Mouse (Mus musculus) heart, postnatal 10 days (tissue): ENCODE data around the gene Cacna1c. TPM values are rescaled to one million over a fixed set of nuclear protein-coding genes. Genes with fewer than 3 reads are reported as not detected.

ENCODE experiments used
- DNase-seq, 2 experiments: peaks; one replicate each; pipeline ENCODE4 v3.0.0; 2021
- intact Hi-C: fragments of 180-260 bp; cut with DNase I; formaldehyde crosslinking; loops from one replicate; pipeline ENCODE4 v1.15.1; 2025
- total RNA-seq, 2 experiments: library from RNA; stranded (reverse); gene quantifications; 2 replicates each; pipeline ENCODE4 v1.2.3; 2021

Gene Cacna1c
- total RNA-seq, 2 experiments from 2014 or later = 207 to 222 TPM

DNA sequence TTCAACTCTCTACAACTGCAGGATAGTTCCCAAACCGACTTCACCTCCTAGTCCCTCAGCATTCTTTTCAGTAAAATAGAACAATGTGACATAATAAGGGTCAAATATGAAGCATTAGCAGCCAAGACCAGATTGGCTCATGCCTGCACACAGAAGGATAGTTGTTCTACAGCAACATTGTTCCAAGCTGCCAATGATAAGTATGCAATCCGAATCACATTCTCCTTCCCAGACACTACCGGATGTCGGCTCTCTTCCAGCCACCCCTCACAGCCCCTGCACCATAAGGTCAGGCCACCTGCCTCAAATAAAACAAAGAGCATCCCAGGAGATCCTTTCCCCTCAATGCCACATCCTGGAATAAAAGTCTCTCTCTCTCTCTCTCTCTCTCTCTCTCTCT, 125.4 kb downstream of the Cacna1c start:
- no peak for DNase-seq
- intact Hi-C loops = no loop called here

DNA sequence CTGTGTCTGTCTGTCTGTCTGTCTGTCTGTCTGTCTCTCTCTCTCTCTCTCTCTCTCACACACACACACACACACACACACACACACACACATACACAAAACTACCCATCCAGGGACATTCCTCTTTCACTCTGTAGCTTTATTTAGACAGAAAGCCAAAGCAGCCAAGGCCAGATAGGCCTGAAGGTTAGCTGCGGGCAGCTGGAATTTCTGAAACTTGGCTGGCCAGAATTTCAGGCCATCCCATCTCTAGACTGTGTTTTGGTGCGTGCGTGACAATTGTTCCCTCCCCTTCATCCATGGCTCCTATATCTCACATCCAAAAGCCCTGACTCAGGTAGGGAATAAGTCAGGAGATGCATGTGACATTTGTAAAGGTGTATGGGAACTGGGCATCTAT, 125.9 kb downstream of the Cacna1c start:
- intact Hi-C loops = no loop called here
- DNase-seq = peak; percentile 53 to 54

DNA sequence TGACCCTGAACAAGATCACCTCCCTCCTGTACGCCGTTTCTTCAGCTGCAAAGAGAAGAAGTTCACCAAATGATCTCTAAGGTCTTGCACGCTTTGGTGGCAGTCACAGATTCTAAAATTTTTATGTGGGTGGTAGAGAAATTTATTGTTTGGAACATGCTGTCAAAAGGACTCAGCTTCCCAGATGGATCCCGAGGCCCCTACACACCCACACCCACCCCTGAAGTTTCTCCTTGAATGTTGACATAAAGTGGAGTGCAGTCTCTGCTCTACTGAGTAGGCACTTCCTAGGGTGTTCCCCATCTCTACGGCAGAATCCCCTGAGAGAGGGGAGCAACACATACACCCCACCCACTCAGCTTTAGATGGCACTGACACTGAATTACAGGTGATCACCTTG, 127.1 kb downstream of the Cacna1c start:
- intact Hi-C loops = no loop called here
- DNase-seq = no peak

DNA sequence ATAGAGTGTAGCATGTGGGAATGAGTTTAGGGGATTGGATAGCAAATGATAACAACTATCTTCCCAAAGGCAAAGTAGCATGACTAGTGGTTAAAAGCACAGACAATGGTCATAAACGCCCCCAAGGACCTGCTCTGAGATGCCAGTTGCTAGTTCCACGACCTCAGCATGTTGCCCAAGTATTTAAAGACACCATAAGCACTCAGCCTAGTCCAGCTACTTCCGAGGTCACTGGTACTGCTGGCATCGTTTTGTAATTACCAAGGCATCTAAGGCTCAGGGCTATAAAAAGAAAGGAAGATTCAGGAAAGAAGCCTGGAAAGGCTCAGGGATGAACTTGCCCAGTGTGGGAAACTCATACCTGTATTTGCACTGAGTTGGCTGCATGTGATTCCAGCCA, 127.6 kb downstream of the Cacna1c start:
- DNase-seq = no peak
- intact Hi-C loops = no loop called here

DNA sequence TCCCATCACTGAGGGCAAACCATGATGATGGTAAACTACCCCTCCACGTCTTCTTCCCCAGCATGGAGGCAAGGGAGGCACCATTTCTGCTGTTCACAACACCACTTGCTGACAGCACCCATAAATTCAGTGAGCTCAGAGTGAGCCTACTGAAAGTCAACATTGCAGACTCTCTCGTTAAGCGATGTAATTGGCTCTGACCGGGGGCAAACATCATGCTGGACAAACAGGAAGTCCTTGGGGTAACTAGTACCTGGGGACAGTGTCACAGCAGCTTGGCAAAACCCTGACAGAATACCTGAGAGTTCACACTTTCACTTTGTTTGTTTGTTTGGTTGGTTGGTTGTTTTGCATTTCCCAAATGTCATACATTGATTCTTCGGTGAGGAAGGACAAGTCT, 131.3 kb downstream of the Cacna1c start:
- no peak for DNase-seq
- intact Hi-C loops = no loop called here

DNA sequence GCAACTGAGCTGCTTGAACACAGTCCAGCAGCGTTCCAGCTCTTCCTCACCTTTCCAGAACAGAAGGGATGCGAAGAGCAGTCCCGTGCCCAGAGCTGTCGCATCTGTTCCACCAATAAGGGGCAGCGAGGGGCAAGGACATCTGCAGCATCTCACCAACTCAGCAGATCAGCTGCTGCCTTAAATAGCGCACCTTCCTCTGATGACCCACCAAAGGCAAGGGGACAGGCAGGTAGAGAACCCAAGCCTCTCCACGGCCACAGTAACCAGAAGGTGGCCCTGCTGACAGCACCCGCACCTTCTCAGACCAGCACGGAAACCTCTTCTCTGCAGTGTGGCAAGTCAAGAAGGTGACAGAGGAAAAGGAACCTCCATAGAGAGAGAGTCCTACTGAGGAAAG, 131.8 kb downstream of the Cacna1c start:
- intact Hi-C loops = no loop called here
- no peak for DNase-seq

DNA sequence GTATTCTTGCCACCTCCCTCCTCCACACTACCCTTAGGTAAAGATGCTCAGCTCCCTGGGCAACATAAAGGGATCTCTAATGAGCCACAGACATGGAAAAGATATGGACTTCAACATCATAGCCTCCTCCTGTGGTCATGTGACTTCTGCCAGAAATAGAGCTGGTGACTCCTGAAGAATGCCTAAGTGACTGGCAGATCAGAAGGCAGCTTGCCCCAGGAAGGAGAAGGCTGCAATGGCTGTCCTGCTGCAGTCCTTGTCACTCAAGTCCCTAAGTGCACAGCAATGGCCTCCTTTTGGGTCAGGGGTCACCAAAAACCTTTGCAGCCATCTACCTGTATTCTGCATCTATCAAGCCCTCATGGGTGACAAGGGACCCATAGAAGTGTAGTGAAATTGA, 133.5 kb downstream of the Cacna1c start:
- intact Hi-C loops = no loop called here
- no peak for DNase-seq

DNA sequence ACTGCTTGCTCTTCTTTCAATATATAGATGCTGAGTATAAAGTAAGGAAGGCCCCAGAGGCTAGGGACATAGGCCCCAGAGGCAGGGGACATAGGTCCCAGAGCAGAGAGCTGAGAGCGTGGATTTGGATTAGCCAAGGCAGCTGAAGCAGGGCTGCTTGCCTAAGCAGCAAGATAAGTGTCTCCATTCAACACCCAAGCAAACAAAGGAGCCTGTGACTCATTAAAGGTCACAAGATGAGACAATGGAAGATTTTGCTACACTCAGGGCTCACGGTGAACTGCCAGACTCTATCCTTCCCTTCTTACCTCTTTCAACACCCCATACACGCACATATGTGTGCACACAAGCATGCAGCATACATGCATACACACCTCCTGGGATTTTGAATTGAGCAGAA, 137.3 kb downstream of the Cacna1c start:
- no peak for DNase-seq
- intact Hi-C loops = no loop called here

DNA sequence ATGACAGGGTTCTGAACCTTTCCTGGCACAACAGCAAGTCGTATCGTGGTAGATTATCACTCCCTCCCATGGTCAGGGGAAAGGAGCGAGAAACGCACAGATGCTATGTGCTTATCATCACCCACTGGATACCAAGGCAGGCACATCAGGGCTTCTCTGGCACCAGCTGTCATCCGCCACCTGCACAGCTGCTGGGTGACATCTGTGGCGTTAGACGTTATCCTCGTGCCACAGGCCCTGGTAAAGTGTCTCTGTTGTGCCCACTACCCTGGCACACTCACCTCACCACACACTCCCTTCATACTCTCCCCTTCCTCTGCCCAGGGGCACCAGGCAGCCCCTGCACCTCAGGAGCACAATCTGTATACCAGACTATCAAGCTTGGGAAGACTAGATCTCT, 137.8 kb downstream of the Cacna1c start:
- DNase-seq = no peak
- intact Hi-C loops = no loop called here

DNA sequence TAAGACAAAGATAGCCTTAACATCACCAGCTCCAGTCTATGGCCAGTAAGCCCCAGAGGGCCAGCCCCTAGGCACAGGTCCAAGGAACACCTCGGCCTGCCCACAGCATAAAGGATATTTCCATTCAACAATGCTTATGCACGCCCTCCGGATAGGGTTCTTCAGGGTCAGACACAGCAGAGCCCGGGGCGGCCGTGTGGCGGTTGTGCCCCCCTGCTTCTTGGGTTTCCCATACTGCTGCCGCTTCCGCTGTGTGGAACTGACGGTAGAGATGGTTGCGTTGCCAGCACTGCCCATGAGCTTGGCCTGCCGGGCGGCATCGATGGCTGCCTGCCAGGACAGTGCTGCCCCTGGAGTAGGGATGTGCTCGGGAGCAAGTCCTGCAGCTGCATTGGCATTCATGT, 139.1 kb downstream of the Cacna1c start:
- DNase-seq = peak; percentile 65 to 75
- intact Hi-C loops = no loop called here

DNA sequence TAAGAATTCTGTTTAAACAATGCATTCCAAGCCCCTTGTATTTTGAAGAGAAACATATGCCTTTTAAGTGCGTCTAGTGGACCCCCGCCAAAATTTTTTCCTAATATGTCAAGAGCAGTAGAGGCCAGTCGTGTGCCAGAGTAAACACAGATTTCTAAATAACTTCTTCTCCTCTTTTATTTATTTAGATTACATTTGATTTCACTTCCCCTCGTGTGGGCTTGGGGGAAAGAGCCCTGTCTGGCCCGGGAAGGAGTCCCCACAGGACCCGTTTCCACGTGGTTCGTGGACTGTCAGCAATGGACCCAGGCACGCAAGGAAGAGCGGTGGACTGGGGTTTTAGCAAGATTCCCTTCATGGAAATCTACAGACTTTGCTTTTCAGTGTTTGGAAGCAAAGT, 143.4 kb downstream of the Cacna1c start:
- intact Hi-C loops = no loop called here
- peak; percentile 44 to 58 for DNase-seq

DNA sequence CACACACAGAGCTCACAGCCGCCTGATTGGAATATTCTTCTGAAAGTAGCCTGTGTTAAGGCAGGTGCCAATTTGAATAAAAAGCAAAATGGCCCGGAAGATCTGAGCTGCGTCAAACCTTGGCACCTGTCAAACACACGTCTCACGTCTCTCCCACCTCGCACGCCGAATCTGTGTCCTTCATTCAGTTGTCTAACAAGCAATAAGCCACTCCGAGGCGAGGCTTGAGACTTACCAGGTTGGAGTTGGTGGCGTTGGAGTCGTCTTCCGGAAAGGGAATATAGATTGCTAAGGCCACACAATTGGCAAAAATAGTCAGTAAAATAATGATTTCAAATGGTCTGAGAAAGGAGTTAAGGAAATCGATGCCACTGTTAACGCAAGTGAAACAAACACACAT, 143.9 kb downstream of the Cacna1c start:
- no peak for DNase-seq
- intact Hi-C loops = no loop called here

DNA sequence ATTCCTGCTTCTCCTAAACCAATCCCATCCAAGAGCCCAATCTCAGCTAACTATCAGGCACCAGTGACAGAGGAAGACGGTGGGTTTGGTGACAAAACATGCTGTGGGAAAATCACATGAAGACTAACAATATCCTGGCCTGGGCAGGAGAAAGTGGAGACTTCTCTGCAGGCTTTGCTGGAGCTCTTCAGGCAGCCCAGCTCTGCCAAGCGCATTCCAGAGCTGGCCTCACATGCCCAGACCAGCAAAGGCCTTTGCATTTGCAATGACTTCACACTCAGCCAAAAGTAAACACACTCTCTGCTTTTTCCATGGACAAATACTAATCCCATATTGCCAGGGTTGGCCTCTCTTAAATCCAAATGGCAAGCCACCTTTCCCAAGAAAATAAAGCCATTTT, 144.5 kb downstream of the Cacna1c start:
- intact Hi-C loops = no loop called here
- DNase-seq = peak; percentile 54 to 57

DNA sequence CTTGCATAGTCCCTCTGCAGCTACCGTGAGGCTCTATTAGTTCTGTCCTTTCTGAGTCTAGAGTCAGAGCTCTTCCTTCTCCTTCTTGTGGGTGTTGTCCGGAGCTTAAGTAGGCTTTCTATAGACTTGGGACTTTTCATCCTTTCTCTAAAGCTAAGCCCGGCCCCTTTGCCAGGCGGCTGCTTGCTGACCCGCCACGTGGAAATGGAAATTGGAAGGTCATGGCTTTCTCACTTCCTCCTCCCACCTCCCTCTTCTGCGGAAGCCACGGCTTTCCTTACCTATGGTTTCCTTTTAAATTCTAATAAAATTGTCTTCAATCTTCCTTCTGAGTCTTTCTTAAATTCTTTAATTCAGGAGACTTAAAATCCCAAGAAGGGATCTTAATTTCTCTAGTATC, 148.9 kb downstream of the Cacna1c start:
- intact Hi-C loops = no loop called here
- no peak for DNase-seq

DNA sequence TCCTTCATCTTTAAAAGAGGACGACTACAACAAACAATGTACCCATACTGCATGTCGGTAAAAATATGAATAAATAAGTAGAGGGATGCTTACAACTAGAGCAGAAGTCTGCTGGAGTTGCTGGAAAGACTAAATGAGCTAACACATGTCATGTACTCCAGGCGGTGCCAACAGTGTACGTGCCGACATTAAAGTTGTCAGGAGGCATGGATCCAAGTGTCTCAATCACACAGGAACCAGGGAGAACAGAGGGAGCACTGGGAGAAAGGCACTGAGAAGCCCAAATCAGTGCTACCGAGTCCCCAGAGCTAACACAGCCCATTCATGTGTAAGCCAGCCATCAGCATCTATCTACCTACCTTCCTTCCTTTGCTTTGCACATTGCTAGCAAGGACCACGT, 150.7 kb downstream of the Cacna1c start:
- peak in 1 of 2 experiments; percentile 57 for DNase-seq
- intact Hi-C loops = no loop called here

DNA sequence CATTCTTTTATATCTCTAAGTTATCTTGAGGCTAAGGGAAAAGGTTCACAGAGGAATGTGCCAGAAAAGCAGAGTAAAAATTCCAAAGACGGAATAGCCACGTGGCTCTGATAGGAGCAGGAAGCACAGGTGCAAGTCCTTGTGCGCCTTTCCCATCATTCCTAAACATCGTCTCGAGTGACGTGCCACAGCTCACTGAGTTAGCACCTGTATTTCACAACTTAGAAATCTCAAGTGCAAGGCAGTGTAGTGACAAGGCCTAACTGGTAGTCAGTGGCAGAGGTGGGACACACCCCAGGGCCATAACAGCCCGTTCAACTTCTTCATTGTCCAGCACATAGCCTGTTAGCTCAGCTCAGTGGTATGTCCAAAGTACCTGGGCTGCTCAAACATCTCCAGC, 152.1 kb downstream of the Cacna1c start:
- no peak for DNase-seq

DNA sequence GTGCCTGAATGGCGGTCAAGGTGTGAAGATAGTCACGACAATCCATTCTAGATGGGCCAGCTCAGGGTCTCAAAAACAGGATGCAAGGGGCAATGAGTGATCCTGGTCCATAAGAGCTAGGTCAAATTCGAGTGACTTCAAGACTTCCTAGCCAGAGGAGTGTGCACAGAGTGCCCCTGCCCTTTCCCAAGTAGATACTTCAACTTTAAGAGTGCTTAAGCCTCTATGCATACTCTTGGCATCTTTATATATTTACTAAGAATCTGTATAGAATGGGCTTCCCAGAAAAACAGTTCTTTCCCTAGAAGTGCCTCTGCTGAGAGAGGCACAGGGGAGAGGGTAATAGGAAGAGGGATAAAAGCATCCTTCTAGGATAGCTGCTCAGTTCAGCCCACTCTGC, 153.4 kb downstream of the Cacna1c start:
- intact Hi-C loops = no loop called here
- no peak for DNase-seq

More for the DNA sequence above, 152.1 kb downstream of the Cacna1c start:
- intact Hi-C loops = no loop called here

DNA sequence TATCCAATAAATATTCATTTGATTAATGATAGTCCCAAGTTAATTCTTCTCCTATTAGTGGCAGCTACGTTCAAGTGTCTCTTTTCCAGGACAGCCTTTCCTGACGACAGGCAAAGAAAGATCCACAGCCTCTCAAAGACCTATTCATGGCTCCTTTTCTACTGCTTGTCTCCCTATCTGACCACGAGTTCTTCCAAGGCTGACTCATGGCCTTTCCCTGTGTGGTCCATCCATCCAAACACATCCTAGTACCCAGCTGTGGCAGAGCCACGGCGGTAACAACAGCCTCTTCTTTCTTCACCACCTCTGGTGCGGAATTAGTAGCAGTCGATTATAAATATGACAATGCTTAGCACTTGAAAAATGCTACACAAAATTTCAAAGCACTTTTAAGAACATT, 155.3 kb downstream of the Cacna1c start:
- intact Hi-C loops = no loop called here
- DNase-seq = no peak

DNA sequence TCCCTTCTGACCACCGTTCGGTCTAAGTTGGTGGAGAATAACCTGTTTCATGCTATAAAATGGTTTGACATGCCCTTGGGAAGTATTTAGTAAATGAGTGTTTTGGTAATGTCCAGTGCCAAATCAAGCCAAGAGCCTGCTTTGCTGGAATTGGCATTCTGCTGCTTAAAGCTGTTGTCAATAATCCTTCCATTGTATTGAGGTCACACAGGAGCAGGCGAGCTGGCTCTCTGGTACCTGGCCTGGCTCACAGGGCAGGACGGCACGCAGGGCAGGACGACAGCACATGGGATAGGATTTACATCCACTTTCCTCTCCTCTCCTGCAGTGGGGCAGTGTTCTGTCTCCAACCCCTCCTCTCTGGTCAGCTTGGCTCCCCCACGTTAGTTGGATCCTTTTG, 156.4 kb downstream of the Cacna1c start:
- intact Hi-C loops = no loop called here
- no peak for DNase-seq

DNA sequence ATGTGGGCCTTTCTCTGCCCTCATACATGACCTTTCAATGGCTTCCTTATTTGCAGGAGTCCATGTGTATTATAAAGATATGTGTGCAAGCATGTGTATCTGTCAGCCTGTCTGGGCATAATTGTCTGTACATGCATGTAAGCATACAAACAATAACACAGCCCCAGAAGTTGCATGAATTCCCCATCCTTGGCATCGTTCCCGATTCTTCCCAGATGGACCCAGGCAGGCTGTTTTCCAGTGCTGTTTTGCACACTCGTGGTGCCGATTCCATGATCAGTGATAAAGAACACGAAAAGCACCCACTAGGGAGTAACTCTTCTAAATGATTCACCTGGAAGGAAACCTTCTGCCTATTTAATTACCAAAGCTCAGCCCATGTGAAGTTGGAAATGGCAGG, 156.9 kb downstream of the Cacna1c start:
- DNase-seq = no peak
- intact Hi-C loops = no loop called here

DNA sequence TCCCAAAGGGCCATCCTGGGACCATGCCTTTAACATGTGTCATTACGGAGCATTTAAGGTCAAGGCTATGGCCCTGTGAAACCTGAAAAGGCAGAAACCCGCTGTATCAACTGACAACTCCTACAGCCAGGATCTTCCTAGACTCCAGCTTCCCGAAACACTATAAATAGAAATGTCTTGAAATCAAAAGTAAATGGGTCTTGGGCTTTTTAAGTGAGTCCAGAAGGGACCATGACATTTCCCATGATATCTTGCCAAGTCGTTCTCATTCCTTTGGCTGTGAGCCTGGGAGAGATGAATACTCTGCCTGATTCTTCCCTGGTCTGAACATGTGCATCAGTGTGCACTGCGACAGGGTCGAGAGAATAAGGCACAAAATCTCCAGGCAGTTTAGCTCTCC, 158.4 kb downstream of the Cacna1c start:
- intact Hi-C loops = no loop called here
- DNase-seq = peak; percentile 66 to 70

DNA sequence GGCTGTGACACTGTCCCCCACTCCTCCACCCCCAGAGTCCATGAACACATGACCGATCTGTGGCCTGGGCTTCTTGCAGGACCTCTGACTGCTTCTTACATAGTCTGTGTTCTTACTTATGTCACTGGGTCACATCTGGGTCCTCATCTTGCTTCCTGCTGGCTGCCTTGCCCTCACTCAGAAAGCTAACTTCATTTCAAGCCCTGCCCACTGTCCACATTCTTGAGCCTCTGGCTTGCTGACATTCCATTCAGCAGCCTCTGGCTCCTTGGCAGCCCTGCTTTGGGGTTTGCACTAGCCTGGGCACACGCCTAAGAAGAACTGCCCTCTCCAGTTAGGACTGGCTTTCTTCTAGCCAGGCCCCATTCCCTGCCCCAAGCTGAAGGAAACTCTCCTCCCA, 159.2 kb downstream of the Cacna1c start:
- intact Hi-C loops = no loop called here
- peak; percentile 42 to 44 for DNase-seq

DNA sequence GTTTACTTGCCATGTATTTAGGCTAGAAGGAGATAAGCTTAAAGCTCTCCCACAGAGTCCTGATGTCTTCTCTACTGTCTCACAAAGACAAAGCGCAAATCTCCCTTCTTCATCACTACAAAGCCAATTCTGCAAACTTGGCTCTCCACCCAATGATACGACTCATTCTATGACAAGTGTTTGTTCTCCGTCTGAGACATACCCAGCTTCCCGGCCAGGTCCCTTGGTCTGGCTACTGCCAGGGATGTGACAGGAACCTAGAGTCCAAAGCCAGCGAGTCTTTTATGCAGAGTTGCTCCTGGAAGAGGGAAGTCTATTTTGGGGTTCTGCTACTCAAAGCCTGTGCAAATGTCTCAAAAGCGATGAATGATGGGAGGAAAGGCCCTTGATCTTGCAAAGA, 160.9 kb downstream of the Cacna1c start:
- DNase-seq = no peak
- intact Hi-C loops = no loop called here

DNA sequence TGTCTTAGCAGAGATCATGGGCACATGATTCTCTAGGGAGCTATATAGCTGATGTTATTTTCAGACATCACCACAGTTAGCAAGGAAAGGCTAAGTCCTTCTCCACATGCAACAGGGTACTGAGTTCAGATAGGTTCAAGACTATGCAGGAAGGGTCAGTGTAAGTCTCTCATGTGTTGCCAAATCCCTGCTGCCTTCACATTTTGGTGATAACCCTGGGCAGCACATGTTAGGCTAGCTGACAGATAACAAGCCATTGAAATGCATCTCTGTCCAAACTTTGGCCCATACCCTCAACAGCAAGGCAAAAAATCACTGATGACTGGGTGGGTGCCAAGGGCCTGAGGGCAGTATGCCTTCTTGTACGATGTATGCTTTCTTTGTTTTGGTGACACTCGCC, 161.3 kb downstream of the Cacna1c start:
- intact Hi-C loops = no loop called here
- no peak for DNase-seq
